Mouse (Mus musculus) myocyte (in vitro differentiated cells): ENCODE measurements around the gene Top3b.

Source experiments
- E2F4 ChIP-seq: IDR thresholded peaks from one replicate; pipeline ENCODE4 v1.6.1; 2011; ENCODE audit warnings: mild to moderate bottlenecking, control low read depth, moderate library complexity; ENCODE audit not compliant: insufficient read depth
- MAX ChIP-seq: IDR thresholded peaks from one replicate; pipeline ENCODE4 v1.6.1; 2011; ENCODE audit warnings: low read depth, mild to moderate bottlenecking, control low read depth
- POLR2A ChIP-seq: IDR thresholded peaks from one replicate; pipeline ENCODE4 v1.6.1; 2011; ENCODE audit warnings: low read depth, mild to moderate bottlenecking, control low read depth, moderate library complexity; ENCODE audit not compliant: insufficient read length

DNA sequence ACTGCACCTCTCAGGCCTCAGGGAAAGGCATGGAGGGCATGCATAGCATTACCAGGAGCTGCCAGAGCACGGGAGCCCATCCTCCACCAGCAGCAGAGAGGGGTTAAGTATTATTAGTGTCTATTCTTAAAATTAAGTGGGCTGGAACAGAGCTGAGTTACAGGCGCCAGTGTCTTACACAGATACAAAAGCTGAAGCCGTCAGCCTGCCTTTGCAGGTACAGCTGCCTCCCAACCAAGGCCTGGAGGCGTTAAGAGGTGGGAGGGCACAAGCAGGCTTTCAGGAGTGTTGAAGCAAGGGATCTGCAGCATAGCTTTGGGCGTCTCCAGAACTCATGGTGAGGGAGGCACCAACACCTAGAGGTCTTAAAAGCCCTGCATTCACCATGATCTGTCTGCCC is 56.0 kb downstream of the Top3b start:
- TF ChIP-seq E2F4 (no peak), POLR2A (no peak), MAX (no peak)
